Mouse (Mus musculus) olfactory bulb, adult 2 months (tissue): Measurements from ENCODE around the gene Gsc.

Experiments used
- CTCF ChIP-seq: fragments of 200-500 bp; IDR thresholded peaks from 2 replicates; pipeline ENCODE4 v1.5.1; 2012; ENCODE audit warnings: low read depth, mild to moderate bottlenecking, low read length, moderate library complexity; ENCODE audit not compliant: insufficient read depth
- POLR2A ChIP-seq: fragments of 200-500 bp; IDR thresholded peaks from 2 replicates; pipeline ENCODE4 v1.6.1; 2012; ENCODE audit warnings: mild to moderate bottlenecking, low read depth, low read length, moderate library complexity; ENCODE audit not compliant: insufficient read depth

GRCm38 (mm10) chr12:104474881-104475740 is 2.0 kb upstream of the Gsc start:
- no peak for TF ChIP-seq CTCF
- TF ChIP-seq POLR2A, result no peak
